ENCODE assay signal across 8 mouse cellular contexts in the genomic region with DNA sequence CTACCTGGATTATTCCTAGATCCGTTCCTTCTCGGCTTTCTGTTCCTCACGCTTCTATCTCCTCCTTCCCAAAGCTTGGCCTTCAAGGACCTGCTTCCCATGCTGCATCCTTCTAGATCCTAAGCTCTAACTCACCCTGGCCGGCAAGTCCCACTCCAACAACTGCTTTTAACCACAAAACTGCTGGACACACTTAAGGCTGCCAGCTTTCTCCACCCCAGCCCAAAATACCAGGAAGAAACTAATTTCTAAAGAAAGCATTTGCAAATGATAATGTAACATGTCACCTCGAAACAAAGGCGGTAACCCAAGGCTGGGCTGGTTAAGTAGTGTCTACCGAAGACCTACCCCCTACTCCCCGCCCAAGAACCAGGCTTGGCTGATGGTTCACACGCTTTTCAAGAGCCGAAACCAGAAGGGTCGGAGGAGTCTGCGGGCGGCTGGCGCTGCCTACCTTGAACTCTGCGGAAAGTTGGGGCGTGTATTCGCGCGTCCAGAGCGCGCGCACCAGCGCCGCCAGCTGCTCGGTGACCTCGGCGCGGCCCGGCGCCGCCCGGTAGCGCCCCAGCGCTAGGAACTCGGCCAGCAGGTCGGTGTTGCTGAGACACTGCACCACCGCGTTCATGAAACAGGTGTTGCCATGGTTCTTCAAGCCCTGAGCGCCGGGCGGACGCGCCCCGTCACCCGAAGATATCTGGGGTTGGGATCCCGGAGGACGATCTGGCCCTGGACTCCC. TPM values are rescaled to one million over a fixed set of nuclear protein-coding genes. Genes with fewer than 3 reads are reported as not detected.
DNase-seq lines count a peak whose midpoint lies in the region; ATAC-seq and TF ChIP-seq lines count a peak whose summit lies in the region.

No protein-coding gene starts in this region.

- no peaks in the 10 kb centered on the region for H3K79me3 ChIP-seq in C2C12 (ENCODE audit: low read depth)

- peaks cover 6% of the 10 kb centered on the region; the same call in 1 of the 2 replicates for H3K4me1 ChIP-seq in forebrain, embryonic 14.5 days (ENCODE audit: control insufficient read depth, insufficient read depth, low read length)

- no peaks in the 10 kb centered on the region for H3K9me3 ChIP-seq in forebrain, embryonic 14.5 days (replicated peaks; ENCODE audit: control insufficient read depth, low read length)

- H3K27ac ChIP-seq in forebrain, embryonic 14.5 days (ENCODE audit: low read depth, low read length) = no peak overlapping the region

- WGBS in forebrain, embryonic 14.5 days = 2% methylated on average over 47 of the region's 47 CpGs

- H3K4me2 ChIP-seq in forebrain, embryonic 14.5 days (ENCODE audit: low read length) = peak overlapping the region; percentile 100

- peak; percentile 22; the same call in 1 of the 2 replicates for ATAC-seq in forebrain, embryonic 14.5 days

- DNase-seq in adrenal gland, adult 18-20 months (ENCODE audit: low spot score in 2 of 2) = peak; percentile 31 to 35
- DNase-seq in forebrain, embryonic 14.5 days (ENCODE audit: low spot score) = peak; percentile 20
- DNase-seq in heart, postnatal 25 days (ENCODE audit: low spot score) = peak; percentile 28
- DNase-seq in kidney, postnatal 4 days = peak; percentile 63 to 76
- peak; percentile 47 for DNase-seq in lung, postnatal 25 days (ENCODE audit: low spot score)
- peak; percentile 21 for DNase-seq in right cerebral cortex, postnatal 25 days
- no peak for DNase-seq in adipocyte (ENCODE audit: low spot score)

- peak overlapping the region; percentile 64 for H3K9ac ChIP-seq in forebrain, embryonic 14.5 days (ENCODE audit: low read length)

- no peaks in the 10 kb centered on the region for H3K27me3 ChIP-seq in C2C12 (ENCODE audit: control insufficient read depth, insufficient read depth, insufficient read length)
- peaks cover 22% of the 10 kb centered on the region for H3K27me3 ChIP-seq in forebrain, embryonic 14.5 days (replicated peaks; ENCODE audit: control insufficient read depth, insufficient read depth, low read length)

- intact Hi-C loops in heart, postnatal 25 days (cut with DNase I) = no loop called here

- H3K4me3 ChIP-seq in C2C12 (ENCODE audit: insufficient read depth, poor library complexity, severe bottlenecking) = peak overlapping the region; percentile 48
- H3K4me3 ChIP-seq in forebrain, embryonic 14.5 days (ENCODE audit: low read depth, low read length) = peak overlapping the region; percentile 65

- no peaks in the 10 kb centered on the region for H3K36me3 ChIP-seq in C2C12 (ENCODE audit: control insufficient read depth, insufficient read depth)
- H3K36me3 ChIP-seq in forebrain, embryonic 14.5 days (ENCODE audit: control insufficient read depth, insufficient read depth, low read length) = no peaks in the 10 kb centered on the region

- peaks cover 9% of the 10 kb centered on the region for H3K79me2 ChIP-seq in C2C12 (ENCODE audit: control insufficient read depth, insufficient read depth)

- peak; percentile 71 for TF ChIP-seq CTCF in C2C12 (IDR thresholded peaks at IDR 0.05; ENCODE audit: control insufficient read depth, insufficient read depth, insufficient read length)

- peak overlapping the region; percentile 72 for H3ac ChIP-seq in C2C12 (ENCODE audit: control insufficient read depth, insufficient read length, low read depth)

TF ChIP-seq in C2C12, 6 proteins besides CTCF, POLR2A, EP300 and RAD21:
- TF ChIP-seq MYOD1 (IDR thresholded peaks at IDR 0.05; ENCODE audit: control insufficient read depth, insufficient read length, low read depth) (peak; percentile 38), CEBPB (IDR thresholded peaks at IDR 0.05; ENCODE audit: low read depth) (no peak)

RNA-seq across cellular contexts. Expression of a gene that starts 0.7 kb away (rescaled TPM):
- polyA plus RNA-seq in C2C12 (2012; fragmentation: generic; extraction: Trizol) = 3.4 TPM
- 1 to 10 TPM in 1 of 2 experiments, under 1 TPM in 1; 0.56 to 1.2 TPM for total RNA-seq in adrenal gland, adult 18-20 months (2021)
- polyA plus RNA-seq in forebrain, embryonic 14.5 days (2014; fragmentation: Nextera tagmentation; extraction: Ambion mirVana) = 0.61 and 1.1 TPM in 2 replicates
- total RNA-seq in heart, postnatal 25 days (2021) = 1 to 10 TPM; 2.0 to 2.8 TPM

RNA-seq across cellular contexts. Expression of a gene that starts 44.2 kb away (rescaled TPM):
- 0.04 TPM for polyA plus RNA-seq in C2C12 (2012; fragmentation: generic; extraction: Trizol)
- not detected for total RNA-seq in adrenal gland, adult 18-20 months (2021)
- polyA plus RNA-seq in forebrain, embryonic 14.5 days (2014; fragmentation: Nextera tagmentation; extraction: Ambion mirVana) = 2.3 and 3.2 TPM in 2 replicates
- not detected for total RNA-seq in heart, postnatal 25 days (2021)

RNA-seq across cellular contexts. Expression of a gene that starts 44.7 kb away (rescaled TPM):
- polyA plus RNA-seq in C2C12 (2012; fragmentation: generic; extraction: Trizol) = 15.9 TPM
- 10 to 100 TPM; 30.5 to 35.4 TPM for total RNA-seq in adrenal gland, adult 18-20 months (2021)
- 73.6 and 74.1 TPM in 2 replicates for polyA plus RNA-seq in forebrain, embryonic 14.5 days (2014; fragmentation: Nextera tagmentation; extraction: Ambion mirVana)
- 10 to 100 TPM; 26.7 to 30.1 TPM for total RNA-seq in heart, postnatal 25 days (2021)
